Mouse (Mus musculus) midbrain, embryonic 12.5 days (tissue): ENCODE data around the gene Tubgcp6. TPM values are rescaled to one million over a fixed set of nuclear protein-coding genes. Genes with fewer than 3 reads are reported as not detected.

ENCODE experiments used
- ATAC-seq: fragments of 200-750 bp; cut with Nextera tagmentation; 2 replicates; pipeline ENCODE4 v1.8.0; 2017; ENCODE audit warnings: low read depth, moderate TSS enrichment, moderate library complexity; ENCODE audit not compliant: low FRiP score
- H3K27ac ChIP-seq: fragments of 300-500 bp; sonication (generic); replicated peaks from 2 replicates; pipeline ENCODE4 v1.5.1; 2016; ENCODE audit warnings: mild to moderate bottlenecking
- H3K27me3 ChIP-seq: fragments of 300-500 bp; sonication (generic); 2 replicates; pipeline ENCODE4 v1.6.1; 2016; ENCODE audit warnings: mild to moderate bottlenecking
- H3K36me3 ChIP-seq: fragments of 300-500 bp; sonication (generic); 2 replicates; pipeline ENCODE4 v1.6.1; 2016
- H3K4me1 ChIP-seq: fragments of 300-500 bp; sonication (generic); 2 replicates; pipeline ENCODE4 v1.6.1; 2016
- H3K4me2 ChIP-seq: fragments of 300-500 bp; sonication (generic); replicated peaks from 2 replicates; pipeline ENCODE4 v1.6.1; 2016; ENCODE audit warnings: mild to moderate bottlenecking, moderate library complexity
- H3K4me3 ChIP-seq: fragments of 300-500 bp; sonication (generic); 2 replicates; pipeline ENCODE4 v1.5.1; 2016; ENCODE audit warnings: mild to moderate bottlenecking
- H3K9ac ChIP-seq: fragments of 300-500 bp; sonication (generic); replicated peaks from 2 replicates; pipeline ENCODE4 v1.6.1; 2016; ENCODE audit warnings: mild to moderate bottlenecking, moderate library complexity
- H3K9me3 ChIP-seq: fragments of 300-500 bp; sonication (generic); 2 replicates; pipeline ENCODE4 v1.6.1; 2016; ENCODE audit warnings: mild to moderate bottlenecking
- WGBS: fragments of 180-500 bp; shearing (Covaris S2); methylation state at CpG from one replicate; pipeline ENCODE4 v1.1.7; 2016; 5-methylcytosine and 5-hydroxymethylcytosine counted together
- polyA plus RNA-seq: library from polyadenylated mRNA; unstranded; fragments of >200 nt; fragmentation: Nextera tagmentation; extraction: Ambion mirVana; gene quantifications from 2 replicates; pipeline ENCODE4 v1.2.1, GENCODE M21; 2016

Tubgcp6 gene
- polyA plus RNA-seq, 1 experiment from 2014 or later = 25.0 TPM

DNA sequence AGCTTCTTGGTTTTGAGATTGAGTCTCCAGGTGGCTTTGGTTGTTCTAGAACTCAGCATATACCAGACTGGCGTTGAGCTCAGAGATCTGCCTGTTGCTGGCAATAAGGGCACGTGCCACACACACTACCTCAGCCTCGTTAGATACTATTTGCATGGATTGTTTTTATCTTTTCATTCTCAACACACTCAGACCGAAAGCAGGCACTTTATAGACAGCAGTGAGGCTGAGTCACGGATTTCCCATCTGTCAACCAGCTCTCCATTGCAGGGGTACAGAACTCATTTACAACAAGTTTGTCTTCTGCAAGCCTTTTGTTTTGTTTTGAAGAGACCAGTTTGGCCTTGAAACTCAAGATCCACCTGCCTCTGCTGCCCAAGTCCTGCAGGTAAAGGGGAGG lies 25.5 kb downstream of the Tubgcp6 start:
- H3K36me3 ChIP-seq = peaks cover 99% of the 10 kb centered on the region
- H3K4me3 ChIP-seq = no peak overlapping the region
- H3K9ac ChIP-seq = no peak overlapping the region
- ATAC-seq = no peak
- H3K27me3 ChIP-seq = no peaks in the 10 kb centered on the region
- no peak overlapping the region for H3K4me2 ChIP-seq
- WGBS = 93% methylated on average over 5 of the region's 5 CpGs
- H3K27ac ChIP-seq = no peak overlapping the region
- H3K9me3 ChIP-seq = no peaks in the 10 kb centered on the region
- H3K4me1 ChIP-seq = no peaks in the 10 kb centered on the region

- Histone ChIP-seq H3K36me3 (peaks cover 51% of the 10 kb centered on the region), H3K27ac (no peak overlapping the region), H3K4me3 (no peak overlapping the region), H3K9ac (no peak overlapping the region), H3K4me1 (peaks cover 20% of the 10 kb centered on the region), H3K27me3 (no peaks in the 10 kb centered on the region), H3K9me3 (no peaks in the 10 kb centered on the region), H3K4me2 (no peak overlapping the region)
- 80% methylated on average over 5 of the region's 5 CpGs for WGBS
- no peak for ATAC-seq
Observed at GRCm38 (mm10) chr15:89092181-89092580, 30.7 kb downstream of the Tubgcp6 start.

DNA sequence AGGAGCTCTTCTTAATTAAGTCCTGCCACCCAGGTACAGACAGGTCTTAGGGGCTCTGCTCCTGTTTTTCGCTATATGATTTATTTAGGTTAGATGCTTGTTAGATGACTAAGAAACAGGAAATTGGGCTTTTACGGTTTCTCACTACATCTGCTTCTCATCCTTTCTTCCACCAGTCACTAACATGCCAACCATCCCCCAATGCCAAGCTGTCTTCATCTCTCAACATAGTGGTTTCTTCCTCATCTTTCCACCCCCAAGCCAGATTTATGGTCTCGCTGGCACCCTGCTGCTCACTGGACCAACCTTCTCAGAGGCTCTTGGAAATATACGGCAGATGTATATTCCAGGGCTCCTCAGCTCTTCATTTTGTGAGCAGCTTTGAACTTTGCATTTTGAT lies 32.2 kb downstream of the Tubgcp6 start:
- Histone ChIP-seq H3K27me3 (no peaks in the 10 kb centered on the region), H3K9me3 (no peaks in the 10 kb centered on the region), H3K36me3 (peaks cover 48% of the 10 kb centered on the region), H3K4me3 (no peak overlapping the region), H3K4me2 (peak overlapping the region; percentile 100; the same call in 1 of the 2 replicates), H3K4me1 (peaks cover 20% of the 10 kb centered on the region), H3K9ac (no peak overlapping the region), H3K27ac (no peak overlapping the region)
- WGBS = 90% methylated on average over 4 of the region's 4 CpGs
- no peak for ATAC-seq

DNA sequence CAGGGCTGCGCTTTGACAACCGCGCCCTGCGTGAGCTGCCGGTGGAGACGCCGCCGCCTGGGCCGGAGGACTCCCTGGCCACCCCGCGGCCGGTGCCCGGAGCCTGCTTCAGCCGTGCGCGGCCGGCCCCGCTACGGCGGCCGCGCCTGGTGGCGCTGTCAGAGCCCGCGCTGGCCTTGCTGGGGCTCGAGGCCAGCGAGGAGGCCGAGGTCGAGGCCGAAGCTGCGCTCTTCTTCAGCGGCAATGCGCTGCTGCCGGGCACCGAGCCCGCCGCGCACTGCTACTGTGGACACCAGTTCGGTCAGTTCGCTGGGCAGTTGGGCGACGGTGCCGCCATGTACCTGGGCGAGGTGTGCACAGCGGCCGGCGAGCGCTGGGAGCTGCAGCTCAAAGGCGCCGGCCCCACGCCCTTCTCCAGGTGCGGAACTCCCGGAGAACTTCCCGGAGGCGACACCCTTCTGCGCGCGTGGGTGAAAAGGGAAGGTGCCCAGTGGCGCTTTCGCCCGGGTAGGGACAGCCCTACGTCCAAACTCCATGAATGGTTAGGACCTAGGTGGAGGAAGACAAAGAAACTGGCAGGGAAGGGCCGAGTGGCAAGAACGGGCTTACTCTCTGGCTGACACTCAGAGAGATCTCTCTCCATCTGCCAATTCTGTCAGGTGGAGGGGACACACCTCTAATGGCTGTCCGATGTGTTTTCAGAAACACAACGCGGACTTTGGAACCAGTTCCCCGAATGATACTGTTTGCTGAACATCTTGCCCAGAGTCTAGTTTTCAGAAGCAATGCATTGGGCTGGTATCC lies 33.5 kb downstream of the Tubgcp6 start:
- peak; percentile 70 for ATAC-seq
- WGBS = 4% methylated on average over 68 of the region's 68 CpGs

DNA sequence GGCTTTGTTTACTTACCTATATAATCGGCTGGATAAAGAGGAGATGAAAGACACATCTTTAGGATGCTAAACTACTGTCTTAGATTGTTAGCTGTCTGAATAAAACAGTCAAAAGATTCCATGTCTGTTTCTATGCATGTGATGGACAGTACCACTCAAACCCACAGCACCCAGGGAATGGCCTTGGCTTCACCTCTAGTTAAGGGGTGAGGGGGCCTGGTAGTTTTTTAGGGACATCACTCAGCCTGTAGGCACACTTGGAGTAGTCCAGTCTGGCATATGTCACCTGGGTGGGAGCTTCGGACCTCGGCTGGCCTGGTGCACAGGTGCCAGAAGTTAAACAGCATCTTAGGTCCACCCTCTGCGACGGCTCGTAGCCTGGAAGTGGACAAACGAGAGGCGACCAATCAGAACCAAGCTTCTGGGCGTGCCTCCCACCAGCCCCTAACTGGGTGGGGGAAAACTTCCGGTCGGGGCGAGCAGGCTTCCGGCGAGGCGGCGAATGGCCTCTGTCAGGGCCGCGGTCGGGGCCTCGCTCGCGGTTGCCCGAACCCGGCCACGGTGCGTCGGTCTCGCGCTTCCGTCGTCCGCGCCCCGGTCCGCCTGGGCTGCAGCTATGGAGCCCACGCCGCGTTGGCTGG lies 34.2 kb downstream of the Tubgcp6 start, which contains the start of gene Selenoo:
TSS of gene Selenoo (plus strand) at position 478 of the 641 bp plus-strand sequence.
- H3K4me1 ChIP-seq = peaks cover 20% of the 10 kb centered on the region
- peak within 1 kb of the TSS; percentile 73 for H3K27ac ChIP-seq
- peaks cover 48% of the 10 kb centered on the region for H3K36me3 ChIP-seq
- H3K9me3 ChIP-seq = no peaks in the 10 kb centered on the region
- peak within 1 kb of the TSS; percentile 98 for H3K9ac ChIP-seq
- H3K4me2 ChIP-seq = peak within 1 kb of the TSS; percentile 100
- ATAC-seq = peak; percentile 94
- no peaks in the 10 kb centered on the region for H3K27me3 ChIP-seq
- 2% methylated on average over 37 of the region's 38 CpGs for WGBS
- H3K4me3 ChIP-seq = peak within 1 kb of the TSS; percentile 99

More for the DNA sequence above, 33.5 kb downstream of the Tubgcp6 start:
- Histone ChIP-seq H3K36me3 (peaks cover 48% of the 10 kb centered on the region), H3K4me1 (peaks cover 20% of the 10 kb centered on the region), H3K4me3 (peak overlapping the region; percentile 99), H3K27ac (peak overlapping the region; percentile 73), H3K27me3 (no peaks in the 10 kb centered on the region), H3K4me2 (peak overlapping the region; percentile 100), H3K9ac (peak overlapping the region; percentile 98), H3K9me3 (no peaks in the 10 kb centered on the region)

DNA sequence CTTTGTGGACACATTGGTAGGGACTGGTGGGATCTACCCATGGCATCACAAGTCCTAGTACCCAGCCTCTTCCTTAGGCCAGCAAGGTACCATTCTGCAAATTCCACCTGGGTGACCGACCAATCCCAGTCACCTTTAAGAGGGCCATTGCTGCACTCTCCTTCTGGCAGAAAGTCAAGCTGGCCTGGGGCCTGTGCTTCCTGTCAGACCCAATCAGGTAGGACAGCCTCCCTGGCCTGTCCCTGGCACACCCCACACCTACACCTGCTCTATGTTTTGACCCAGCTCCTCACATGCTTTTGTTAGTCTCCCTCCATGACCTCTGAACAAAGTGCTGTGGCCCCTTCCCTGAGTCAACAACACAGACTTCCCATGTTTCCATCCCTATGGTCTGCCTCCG lies 38.1 kb downstream of the Tubgcp6 start:
- Histone ChIP-seq H3K4me2 (no peak overlapping the region), H3K9me3 (no peaks in the 10 kb centered on the region), H3K27me3 (no peaks in the 10 kb centered on the region), H3K9ac (no peak overlapping the region), H3K36me3 (peaks cover 62% of the 10 kb centered on the region), H3K4me1 (peaks cover 14% of the 10 kb centered on the region), H3K27ac (no peak overlapping the region), H3K4me3 (no peak overlapping the region)
- ATAC-seq = no peak
- 94% methylated on average over 2 of the region's 2 CpGs for WGBS

DNA sequence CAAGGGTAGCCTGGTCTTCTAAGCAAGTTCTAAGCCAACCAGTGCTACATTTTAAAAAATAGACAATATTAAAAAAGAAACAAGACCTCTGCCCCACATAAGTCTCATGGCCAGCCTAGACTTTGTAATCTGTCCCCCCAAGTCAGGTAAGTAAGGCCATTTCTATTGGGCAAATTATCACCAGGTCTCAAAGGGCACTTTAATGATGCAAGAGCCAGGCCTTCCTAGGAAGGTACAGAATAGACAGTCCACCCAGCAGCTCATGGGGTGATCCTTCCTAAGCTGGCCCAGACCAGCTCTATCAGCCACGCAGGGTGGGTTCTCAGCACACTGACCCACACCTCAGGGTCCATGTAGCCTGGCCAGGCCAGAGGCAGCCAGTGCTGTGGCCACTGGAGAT lies 39.0 kb downstream of the Tubgcp6 start:
- H3K4me1 ChIP-seq = peaks cover 8% of the 10 kb centered on the region; the same call in 1 of the 2 replicates
- no peaks in the 10 kb centered on the region for H3K27me3 ChIP-seq
- no peak for ATAC-seq
- WGBS = 95% methylated on average over 1 of the region's 1 CpGs
- H3K36me3 ChIP-seq = peaks cover 66% of the 10 kb centered on the region
- no peak overlapping the region for H3K9ac ChIP-seq
- H3K4me3 ChIP-seq = no peak overlapping the region
- H3K27ac ChIP-seq = no peak overlapping the region
- H3K4me2 ChIP-seq = no peak overlapping the region
- H3K9me3 ChIP-seq = no peaks in the 10 kb centered on the region

GRCm38 (mm10) chr15:89078208-89078836 lies 44.6 kb downstream of the Tubgcp6 start:
- Histone ChIP-seq H3K9ac (no peak overlapping the region), H3K4me3 (no peak overlapping the region), H3K4me1 (peaks cover 34% of the 10 kb centered on the region), H3K36me3 (peaks cover 30% of the 10 kb centered on the region), H3K4me2 (no peak overlapping the region; the same call in 1 of the 2 replicates), H3K27ac (no peak overlapping the region), H3K27me3 (no peaks in the 10 kb centered on the region), H3K9me3 (no peaks in the 10 kb centered on the region)
- no peak for ATAC-seq
- WGBS = 82% methylated on average over 9 of the region's 9 CpGs

GRCm38 (mm10) chr15:89076156-89076731 lies 46.7 kb downstream of the Tubgcp6 start:
- WGBS = under 1% methylated on average over 25 of the region's 39 CpGs
- H3K27me3 ChIP-seq = 0 out of 2 replicates have a peak, but pooled peaks cover under 1% of the 10 kb centered on the region
- peak overlapping the region; percentile 93 for H3K9ac ChIP-seq
- H3K9me3 ChIP-seq = no peaks in the 10 kb centered on the region
- ATAC-seq = peak; percentile 73; the same call in 1 of the 2 replicates
- peak overlapping the region; percentile 82 for H3K4me2 ChIP-seq
- peaks cover 9% of the 10 kb centered on the region; the same call in 1 of the 2 replicates for H3K36me3 ChIP-seq
- peak overlapping the region; percentile 83 for H3K27ac ChIP-seq
- peaks cover 34% of the 10 kb centered on the region for H3K4me1 ChIP-seq
- peak overlapping the region; percentile 84 for H3K4me3 ChIP-seq

- Histone ChIP-seq H3K4me2 (peak overlapping the region; percentile 82), H3K27me3 (0 out of 2 replicates have a peak, but pooled peaks cover 6% of the 10 kb centered on the region), H3K36me3 (0 out of 2 replicates have a peak, but pooled peaks cover 4% of the 10 kb centered on the region), H3K9ac (peak overlapping the region; percentile 93), H3K4me3 (peak overlapping the region; percentile 84), H3K27ac (peak overlapping the region; percentile 83), H3K4me1 (peaks cover 34% of the 10 kb centered on the region), H3K9me3 (no peaks in the 10 kb centered on the region)
- ATAC-seq = peak; percentile 92
- under 1% methylated on average over 27 of the region's 59 CpGs for WGBS
Observed at GRCm38 (mm10) chr15:89075478-89076147, 47.3 kb downstream of the Tubgcp6 start.
